Mouse (Mus musculus): ENCODE data around the gene Gm49396.

The Gm49396 gene

GRCm38 (mm10) chr7:30586455-30587020 lies 23.4 kb downstream of the Gm49396 start:
- no peak for DNase-seq (ENCODE audit: extremely low spot score, low read depth, low spot score)

- no peak for DNase-seq (ENCODE audit: extremely low spot score, low read depth, low spot score)
Observed at GRCm38 (mm10) chr7:30587842-30588667, 24.9 kb downstream of the Gm49396 start.

- DNase-seq (ENCODE audit: extremely low spot score, low read depth, low spot score): peak; percentile 85
Observed at GRCm38 (mm10) chr7:30588676-30589434, 25.7 kb downstream of the Gm49396 start, which contains the start of gene Kmt2b. TSS of gene Kmt2b (minus strand) at chr7:30588726.

GRCm38 (mm10) chr7:30589435-30590301 lies 26.5 kb downstream of the Gm49396 start:
- peak; percentile 67 for DNase-seq (ENCODE audit: extremely low spot score, low read depth, low spot score)

GRCm38 (mm10) chr7:30590927-30591604 lies 27.9 kb downstream of the Gm49396 start:
- no peak for DNase-seq (ENCODE audit: extremely low spot score, low read depth, low spot score)

GRCm38 (mm10) chr7:30591605-30591951 lies 28.4 kb downstream of the Gm49396 start:
- no peak for DNase-seq (ENCODE audit: extremely low spot score, low read depth, low spot score)

GRCm38 (mm10) chr7:30592772-30593423 lies 29.8 kb downstream of the Gm49396 start:
- DNase-seq (ENCODE audit: extremely low spot score, low read depth, low spot score): no peak

- DNase-seq (ENCODE audit: extremely low spot score, low read depth, low spot score): no peak
Observed at GRCm38 (mm10) chr7:30593579-30594509, 30.7 kb downstream of the Gm49396 start.

GRCm38 (mm10) chr7:30594510-30595024 lies 31.4 kb downstream of the Gm49396 start:
- DNase-seq (ENCODE audit: extremely low spot score, low read depth, low spot score): no peak

GRCm38 (mm10) chr7:30596093-30596492 lies 32.9 kb downstream of the Gm49396 start:
- DNase-seq (ENCODE audit: extremely low spot score, low read depth, low spot score): no peak

GRCm38 (mm10) chr7:30596811-30597210 lies 33.7 kb downstream of the Gm49396 start:
- DNase-seq (ENCODE audit: extremely low spot score, low read depth, low spot score): no peak

- no peak for DNase-seq (ENCODE audit: extremely low spot score, low read depth, low spot score)
Observed at GRCm38 (mm10) chr7:30598786-30599185, 35.6 kb downstream of the Gm49396 start, which contains the start of gene Zbtb32. TSS of gene Zbtb32 (minus strand) at chr7:30598909.

GRCm38 (mm10) chr7:30599933-30600353 lies 36.8 kb downstream of the Gm49396 start:
- no peak for DNase-seq (ENCODE audit: extremely low spot score, low read depth, low spot score)

- DNase-seq (ENCODE audit: extremely low spot score, low read depth, low spot score): no peak
Observed at GRCm38 (mm10) chr7:30600651-30601050, 37.5 kb downstream of the Gm49396 start.

GRCm38 (mm10) chr7:30602583-30602982 lies 39.4 kb downstream of the Gm49396 start:
- DNase-seq (ENCODE audit: extremely low spot score, low read depth, low spot score): no peak

GRCm38 (mm10) chr7:30604424-30604823 lies 41.3 kb downstream of the Gm49396 start:
- DNase-seq (ENCODE audit: extremely low spot score, low read depth, low spot score): no peak

- no peak for DNase-seq (ENCODE audit: extremely low spot score, low read depth, low spot score)
Observed at GRCm38 (mm10) chr7:30604944-30605343, 41.8 kb downstream of the Gm49396 start.

GRCm38 (mm10) chr7:30607706-30608309 lies 44.7 kb downstream of the Gm49396 start:
- no peak for DNase-seq (ENCODE audit: extremely low spot score, low read depth, low spot score)

Data from hindlimb bud, embryonic 11.5 days (tissue).